Mouse (Mus musculus): ENCODE measurements at regions not wholly inside any gene's neighbourhood (a gene's known extent, or its start where the extent isn't known, plus 50 kb on each side); places are given as distances from the start of the nearest gene placed in this dataset.

- no peak for DNase-seq
These were observed 124.1 kb upstream of the Foxn2 start for GRCm38 (mm10) chr17:88316213-88316967.

- DNase-seq, result no peak
These were observed 123.2 kb upstream of the Foxn2 start for GRCm38 (mm10) chr17:88317311-88317710.

- no peak for DNase-seq
These were observed 122.7 kb upstream of the Foxn2 start for GRCm38 (mm10) chr17:88317806-88318205.

- no peak for DNase-seq
These were observed 122.2 kb upstream of the Foxn2 start for GRCm38 (mm10) chr17:88318207-88318791.

- DNase-seq, result no peak
These were observed 121.6 kb upstream of the Foxn2 start for GRCm38 (mm10) chr17:88318936-88319335.

GRCm38 (mm10) chr17:88320686-88321085, 119.8 kb upstream of the Foxn2 start:
- no peak for DNase-seq

GRCm38 (mm10) chr17:88325326-88325909, 115.1 kb upstream of the Foxn2 start:
- DNase-seq, result no peak

GRCm38 (mm10) chr17:88325910-88326739, 114.4 kb upstream of the Foxn2 start:
- DNase-seq, result no peak

- DNase-seq, result no peak
These were observed 113.8 kb upstream of the Foxn2 start for GRCm38 (mm10) chr17:88326740-88327123.

- DNase-seq, result no peak
These were observed 112.7 kb upstream of the Foxn2 start for GRCm38 (mm10) chr17:88327791-88328190.

- no peak for DNase-seq
These were observed 111.7 kb upstream of the Foxn2 start for GRCm38 (mm10) chr17:88328807-88329206.

- no peak for DNase-seq
These were observed 110.8 kb upstream of the Foxn2 start for GRCm38 (mm10) chr17:88329715-88330114.

- no peak for DNase-seq
These were observed 110.4 kb upstream of the Foxn2 start for GRCm38 (mm10) chr17:88330129-88330528.

GRCm38 (mm10) chr17:88333816-88334215, 106.7 kb upstream of the Foxn2 start:
- DNase-seq, result no peak

- no peak for DNase-seq
These were observed 105.2 kb upstream of the Foxn2 start for GRCm38 (mm10) chr17:88335271-88335670.

- no peak for DNase-seq
These were observed 104.3 kb upstream of the Foxn2 start for GRCm38 (mm10) chr17:88336140-88336769.

GRCm38 (mm10) chr17:88337649-88338404, 102.7 kb upstream of the Foxn2 start:
- no peak for DNase-seq

- no peak for DNase-seq
These were observed 99.4 kb upstream of the Foxn2 start for GRCm38 (mm10) chr17:88341141-88341540.

- no peak for DNase-seq
These were observed 98.9 kb upstream of the Foxn2 start for GRCm38 (mm10) chr17:88341599-88341998.

GRCm38 (mm10) chr17:88343091-88343783, 97.3 kb upstream of the Foxn2 start:
- no peak for DNase-seq

GRCm38 (mm10) chr17:88345433-88345832, 95.1 kb upstream of the Foxn2 start:
- no peak for DNase-seq

Data from liver (tissue).